Mouse (Mus musculus): ENCODE results near the gene Erc1.

- no peak for TF ChIP-seq POLR2A (IDR thresholded peaks at IDR 0.05; ENCODE audit: low read depth, low read length)
- TF ChIP-seq CTCF (IDR thresholded peaks at IDR 0.05; ENCODE audit: extremely low read depth, insufficient read length, insufficient replicate concordance, low read depth, low read length) = no peak
Observed at GRCm38 (mm10) chr6:119565451-119566379, 282.3 kb downstream of the Erc1 start.

Measured in small intestine, adult 2 months (tissue).